Mouse (Mus musculus): ENCODE data around the gene Fer. TPM values are rescaled to one million over a fixed set of nuclear protein-coding genes. Genes with fewer than 3 reads are reported as not detected.

The Fer gene
- 39.4 TPM for polyA plus RNA-seq (2014; fragmentation: Illumina TruSeq; extraction: RNeasy Lipid Tissue Mini Kit (QIAGEN cat#74804); ENCODE audit: low read depth, low replicate concordance)

DNA sequence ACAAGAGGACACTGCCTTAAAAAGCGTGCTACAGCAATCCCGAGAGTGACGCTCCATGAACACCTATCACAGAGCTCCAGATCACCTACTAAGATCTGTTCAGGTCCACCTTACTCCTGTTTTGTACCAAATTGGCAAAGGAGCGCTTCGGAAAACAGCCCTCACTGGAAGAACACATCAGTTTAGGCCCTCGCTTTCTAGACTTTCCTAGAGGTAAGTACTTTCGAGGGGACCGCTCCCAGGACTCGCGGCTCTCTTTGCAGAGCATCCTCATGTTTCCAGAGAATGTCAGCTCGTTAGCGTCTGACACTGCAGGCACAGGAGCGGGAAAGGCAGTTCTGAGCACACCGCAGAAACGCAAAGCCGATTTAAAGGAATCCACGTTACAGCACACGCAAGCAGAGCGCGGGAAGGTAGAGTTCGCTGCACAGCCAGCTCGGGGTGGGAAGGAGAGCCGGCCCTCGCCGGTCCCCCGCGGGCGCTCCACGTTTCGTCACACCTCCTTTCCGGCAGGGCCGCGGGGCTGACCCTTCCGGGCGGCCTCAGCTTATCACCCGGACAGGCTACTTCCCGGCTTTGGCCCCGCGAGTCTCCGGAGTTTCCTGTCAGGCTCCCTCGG, at the start of gene Fer:
Fer (plus strand) TSS at position 51 of the 619 bp plus-strand sequence.

DNA sequence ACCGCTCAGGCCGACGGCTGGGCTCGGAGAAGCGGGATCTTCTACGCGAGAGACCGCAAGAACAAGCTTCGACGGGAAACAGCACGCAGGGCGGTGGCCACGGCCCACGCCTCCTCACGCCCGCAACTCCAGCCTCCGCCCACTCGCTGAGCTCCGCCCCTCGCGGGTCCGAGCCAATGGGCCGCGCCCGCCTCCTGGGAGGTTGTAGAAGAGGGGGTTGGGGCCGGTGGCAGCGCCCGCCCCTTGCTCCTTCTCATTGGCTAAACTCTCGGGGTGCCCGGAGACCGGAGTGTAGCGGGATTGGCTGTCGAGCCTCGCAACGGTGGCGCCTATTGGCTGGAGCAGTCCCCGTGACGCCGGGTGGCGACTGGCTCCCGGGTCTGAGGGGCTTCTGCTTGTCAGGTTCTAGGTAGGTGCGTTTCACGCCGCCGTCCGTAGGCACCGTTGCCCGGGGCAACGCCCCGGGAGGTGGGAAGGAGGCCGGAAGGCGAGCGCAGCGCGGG, 836 bp downstream of the Fer start, which contains the start of gene A930002H24Rik:
A930002H24Rik (minus strand) TSS at position 145 of the 503 bp plus-strand sequence.

Other genes with a start within 250 kb of the Fer start
- gene A930002H24Rik, start 729 bp downstream of the Fer start, polyA plus RNA-seq (2014; fragmentation: Illumina TruSeq; extraction: RNeasy Lipid Tissue Mini Kit (QIAGEN cat#74804); ENCODE audit: low read depth, low replicate concordance), result not detected